Mouse (Mus musculus): ENCODE data around the gene Scn5a. TPM values are rescaled to one million over a fixed set of nuclear protein-coding genes. Genes with fewer than 3 reads are reported as not detected.
A peak's percentile ranks its signal among the peaks of the same experiment; 100 is the strongest.

Gene Scn5a
- polyA plus RNA-seq, 1 experiment from 2014 or later: 0.05 TPM

DNA sequence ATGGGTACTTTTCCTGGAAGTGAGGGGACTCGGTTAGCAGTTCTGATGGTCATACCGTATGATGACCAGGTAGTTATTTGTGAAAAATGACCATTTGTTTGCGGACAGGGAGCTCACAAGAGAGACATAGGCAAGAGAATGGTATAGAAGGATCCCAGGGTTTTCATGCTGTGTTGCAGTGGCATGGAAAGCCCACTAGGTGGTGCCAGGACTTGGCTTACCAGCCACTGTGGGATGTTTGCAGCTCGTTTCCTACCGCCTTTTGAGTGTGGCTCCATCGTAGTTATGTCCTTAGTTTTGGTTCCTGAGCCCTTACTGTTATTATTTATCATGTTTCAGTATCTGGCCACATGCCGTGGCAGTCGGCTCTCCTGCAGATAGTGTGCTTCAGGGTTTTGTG is 118.4 kb downstream of the Scn5a start:
- no peak for ATAC-seq (ENCODE audit: insufficient read depth)

GRCm38 (mm10) chr9:119457122-119457521 is 121.7 kb downstream of the Scn5a start:
- Histone ChIP-seq H3K4me2 (no peak overlapping the region), H3K36me3 (replicated peaks) (peaks cover 34% of the 10 kb centered on the region), H3K4me1 (replicated peaks) (no peaks in the 10 kb centered on the region), H3K27me3 (no peaks in the 10 kb centered on the region), H3K9ac (no peak overlapping the region), H3K4me3 (replicated peaks) (no peak overlapping the region), H3K27ac (replicated peaks) (no peak overlapping the region), H3K9me3 (replicated peaks) (no peaks in the 10 kb centered on the region)
- no peak for ATAC-seq (ENCODE audit: insufficient read depth)
- WGBS (ENCODE audit: insufficient replicate concordance): 77% methylated on average over 14 of the region's 14 CpGs

More for the DNA sequence above, 118.4 kb downstream of the Scn5a start:
- H3K4me2 ChIP-seq: no peak overlapping the region
- H3K9me3 ChIP-seq (replicated peaks): no peaks in the 10 kb centered on the region
- H3K9ac ChIP-seq: no peak overlapping the region
- no peaks in the 10 kb centered on the region for H3K4me1 ChIP-seq (replicated peaks)
- WGBS (ENCODE audit: insufficient replicate concordance): 37% methylated on average over 8 of the region's 8 CpGs
- H3K27me3 ChIP-seq: no peaks in the 10 kb centered on the region
- H3K36me3 ChIP-seq (replicated peaks): peaks cover 48% of the 10 kb centered on the region
- no peak overlapping the region for H3K27ac ChIP-seq (replicated peaks)
- H3K4me3 ChIP-seq (replicated peaks): no peak overlapping the region

DNA sequence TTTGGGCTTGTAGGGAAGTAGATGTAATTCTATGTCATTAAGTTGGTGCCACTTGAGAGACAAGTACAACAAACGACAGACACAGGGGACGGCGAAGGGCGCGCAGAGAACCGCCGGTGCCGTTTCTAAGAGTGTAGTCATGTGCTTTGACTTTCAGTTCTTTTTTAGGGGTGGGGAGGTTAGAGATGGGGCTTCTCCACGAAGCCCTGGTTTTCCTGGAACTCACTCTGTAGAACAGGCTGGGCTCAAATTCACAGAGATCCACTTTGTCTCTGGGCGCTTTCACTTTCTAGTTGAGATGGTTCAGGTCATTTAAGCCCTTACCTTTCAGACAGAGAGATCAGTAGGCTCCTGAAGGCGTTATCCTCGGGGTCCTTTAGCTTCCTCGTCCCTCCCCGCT is 122.8 kb downstream of the Scn5a start:
- H3K9ac ChIP-seq: no peak overlapping the region
- H3K36me3 ChIP-seq (replicated peaks): peaks cover 35% of the 10 kb centered on the region
- no peak overlapping the region for H3K4me3 ChIP-seq (replicated peaks)
- H3K4me1 ChIP-seq (replicated peaks): no peaks in the 10 kb centered on the region
- H3K27me3 ChIP-seq: no peaks in the 10 kb centered on the region
- H3K27ac ChIP-seq (replicated peaks): no peak overlapping the region
- 75% methylated on average over 14 of the region's 14 CpGs for WGBS (ENCODE audit: insufficient replicate concordance)
- no peaks in the 10 kb centered on the region for H3K9me3 ChIP-seq (replicated peaks)
- no peak overlapping the region for H3K4me2 ChIP-seq
- ATAC-seq (ENCODE audit: insufficient read depth): no peak

GRCm38 (mm10) chr9:119445737-119446136 is 133.1 kb downstream of the Scn5a start:
- no peak overlapping the region for H3K27ac ChIP-seq (replicated peaks)
- 14% methylated on average over 6 of the region's 6 CpGs for WGBS (ENCODE audit: insufficient replicate concordance)
- no peaks in the 10 kb centered on the region for H3K9me3 ChIP-seq (replicated peaks)
- peaks cover 32% of the 10 kb centered on the region for H3K36me3 ChIP-seq (replicated peaks)
- peaks cover 30% of the 10 kb centered on the region for H3K4me1 ChIP-seq (replicated peaks)
- peak overlapping the region; percentile 90 for H3K4me2 ChIP-seq
- peak overlapping the region; percentile 67 for H3K9ac ChIP-seq
- no peak for ATAC-seq (ENCODE audit: insufficient read depth)
- H3K4me3 ChIP-seq (replicated peaks): peak overlapping the region; percentile 69
- H3K27me3 ChIP-seq: no peaks in the 10 kb centered on the region

DNA sequence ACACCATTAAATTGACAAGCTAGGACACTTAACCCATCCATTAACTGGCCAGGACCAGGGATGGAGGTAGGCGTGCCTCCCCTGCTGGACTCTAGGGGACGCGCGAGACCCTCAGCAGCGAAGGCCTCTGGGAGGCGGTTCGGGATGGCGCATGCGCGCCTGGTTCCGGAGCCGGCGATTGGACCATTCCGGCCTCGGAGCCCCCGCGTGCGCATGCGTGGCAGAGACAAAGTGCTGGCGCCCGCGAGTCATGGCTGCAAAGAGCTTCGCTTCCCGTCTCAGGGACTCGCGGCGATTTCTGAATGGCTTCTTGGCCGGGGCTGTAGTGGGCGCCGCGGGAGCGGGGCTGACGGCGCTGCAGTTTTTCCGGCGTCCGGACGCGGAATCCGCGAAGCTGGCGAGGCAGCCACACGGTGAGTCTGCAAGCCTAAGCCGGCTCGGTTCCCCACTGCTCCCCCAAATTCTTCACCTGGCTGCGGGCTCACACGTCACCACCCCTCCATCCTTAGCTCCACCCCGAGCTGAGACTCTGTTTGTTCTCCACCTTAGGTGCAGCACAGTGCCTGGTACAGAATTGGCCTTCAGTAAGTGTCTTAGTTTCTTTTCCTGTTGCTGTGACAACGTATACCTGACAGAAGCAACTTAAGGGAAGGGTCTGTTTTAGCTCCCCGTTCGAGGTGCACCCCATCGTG is 133.9 kb downstream of the Scn5a start, which contains the start of gene Exog:
Exog (plus strand) TSS at position 206 of the 692 bp plus-strand sequence.
- H3K4me3 ChIP-seq (replicated peaks): peak within 1 kb of the TSS; percentile 69
- H3K36me3 ChIP-seq (replicated peaks): peaks cover 26% of the 10 kb centered on the region
- peaks cover 30% of the 10 kb centered on the region for H3K4me1 ChIP-seq (replicated peaks)
- peak within 1 kb of the TSS; percentile 90 for H3K4me2 ChIP-seq
- H3K9me3 ChIP-seq (replicated peaks): no peaks in the 10 kb centered on the region
- ATAC-seq (ENCODE audit: insufficient read depth): peak; percentile 88
- H3K27me3 ChIP-seq: no peaks in the 10 kb centered on the region
- peak within 1 kb of the TSS; percentile 67 for H3K9ac ChIP-seq
- WGBS (ENCODE audit: insufficient replicate concordance): under 1% methylated on average over 52 of the region's 52 CpGs
- H3K27ac ChIP-seq (replicated peaks): peak within 1 kb of the TSS; percentile 74

DNA sequence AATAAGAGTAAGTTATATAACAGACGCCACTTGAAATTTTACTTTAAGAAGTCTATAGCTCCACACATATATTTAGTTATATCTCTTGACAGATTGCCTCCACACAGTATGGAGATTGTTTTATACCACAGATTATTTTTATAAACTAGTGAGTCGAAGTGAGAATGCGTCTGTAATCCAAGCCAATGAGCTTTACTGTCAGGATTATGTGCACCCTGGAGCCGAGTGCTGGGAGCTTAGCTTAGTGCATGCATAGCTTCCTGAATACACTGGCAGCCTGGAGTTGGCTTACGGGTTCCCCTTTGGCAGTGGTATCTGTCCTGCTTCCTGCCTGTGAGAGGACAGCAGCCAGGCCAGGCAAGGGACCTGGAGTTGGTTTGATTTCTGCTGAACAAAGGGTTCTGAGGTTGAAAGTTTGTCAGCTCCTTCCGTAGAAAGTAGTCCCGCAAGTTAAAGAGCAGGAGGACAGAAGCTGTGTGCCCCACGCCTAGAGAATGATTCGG is 140.3 kb downstream of the Scn5a start:
- no peaks in the 10 kb centered on the region for H3K36me3 ChIP-seq (replicated peaks)
- H3K4me1 ChIP-seq (replicated peaks): 0 out of 2 replicates have a peak, but pooled peaks cover 2% of the 10 kb centered on the region
- no peak overlapping the region for H3K27ac ChIP-seq (replicated peaks)
- no peaks in the 10 kb centered on the region for H3K9me3 ChIP-seq (replicated peaks)
- H3K9ac ChIP-seq: no peak overlapping the region
- H3K4me3 ChIP-seq (replicated peaks): no peak overlapping the region
- no peak for ATAC-seq (ENCODE audit: insufficient read depth)
- WGBS (ENCODE audit: insufficient replicate concordance): 70% methylated on average over 9 of the region's 9 CpGs
- H3K4me2 ChIP-seq: no peak overlapping the region
- H3K27me3 ChIP-seq: no peaks in the 10 kb centered on the region

DNA sequence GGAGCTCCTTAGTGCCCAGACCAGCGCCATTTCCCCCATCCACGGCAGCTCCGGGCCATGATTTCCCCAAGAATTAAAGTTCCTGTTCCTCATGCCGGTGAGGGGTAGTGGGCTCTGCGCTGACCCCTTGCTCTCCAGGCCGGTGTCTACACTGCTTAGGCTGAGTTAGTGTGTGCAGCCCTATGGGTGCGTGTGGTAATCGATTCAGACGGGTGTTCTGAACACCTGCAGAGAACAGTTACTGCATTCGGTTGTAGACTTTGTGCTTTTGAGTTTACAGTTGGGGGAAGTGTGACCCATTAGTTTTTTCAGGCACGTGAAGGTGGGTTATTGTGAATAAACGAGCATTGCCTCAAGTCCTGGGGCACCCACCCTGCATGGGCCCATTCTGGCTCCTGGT is 140.8 kb downstream of the Scn5a start:
- no peak overlapping the region for H3K9ac ChIP-seq
- WGBS (ENCODE audit: insufficient replicate concordance): 76% methylated on average over 12 of the region's 12 CpGs
- H3K4me1 ChIP-seq (replicated peaks): 0 out of 2 replicates have a peak, but pooled peaks cover 2% of the 10 kb centered on the region
- no peaks in the 10 kb centered on the region for H3K27me3 ChIP-seq
- H3K27ac ChIP-seq (replicated peaks): no peak overlapping the region
- no peak overlapping the region for H3K4me3 ChIP-seq (replicated peaks)
- no peaks in the 10 kb centered on the region for H3K36me3 ChIP-seq (replicated peaks)
- H3K9me3 ChIP-seq (replicated peaks): no peaks in the 10 kb centered on the region
- no peak for ATAC-seq (ENCODE audit: insufficient read depth)
- no peak overlapping the region for H3K4me2 ChIP-seq

- Histone ChIP-seq H3K4me1 (replicated peaks) (0 out of 2 replicates have a peak, but pooled peaks cover 2% of the 10 kb centered on the region), H3K27me3 (no peaks in the 10 kb centered on the region), H3K27ac (replicated peaks) (no peak overlapping the region), H3K36me3 (replicated peaks) (peaks cover 3% of the 10 kb centered on the region; the same call in 1 of the 2 replicates), H3K9me3 (replicated peaks) (no peaks in the 10 kb centered on the region), H3K4me2 (no peak overlapping the region), H3K4me3 (replicated peaks) (no peak overlapping the region), H3K9ac (no peak overlapping the region)
- ATAC-seq (ENCODE audit: insufficient read depth): no peak
- WGBS (ENCODE audit: insufficient replicate concordance): 29% methylated on average over 2 of the region's 2 CpGs
These were observed 143.0 kb downstream of the Scn5a start for GRCm38 (mm10) chr9:119435855-119436254.

Other genes starting within 250 kb of the Scn5a start
- gene Acaa1a, start 239.3 kb downstream of the Scn5a start, polyA plus RNA-seq (2015; fragmentation: Nextera tagmentation; extraction: Ambion mirVana): 42.4 and 51.5 TPM in 2 replicates
- 15.3 and 17.0 TPM in 2 replicates for gene Myd88, start 237.6 kb downstream of the Scn5a start, polyA plus RNA-seq (2015; fragmentation: Nextera tagmentation; extraction: Ambion mirVana)
- gene Xylb, start 221.6 kb downstream of the Scn5a start, polyA plus RNA-seq (2015; fragmentation: Nextera tagmentation; extraction: Ambion mirVana): 3.7 and 3.8 TPM in 2 replicates
- gene Slc22a14, start 213.5 kb downstream of the Scn5a start, polyA plus RNA-seq (2015; fragmentation: Nextera tagmentation; extraction: Ambion mirVana): 0.07 TPM in 1 of 2 replicates, not detected in the other
- 3.2 and 3.6 TPM in 2 replicates for gene Acvr2b, start 176.9 kb downstream of the Scn5a start, polyA plus RNA-seq (2015; fragmentation: Nextera tagmentation; extraction: Ambion mirVana)
- 5.8 and 6.6 TPM in 2 replicates for gene Exog, start 134.1 kb downstream of the Scn5a start, polyA plus RNA-seq (2015; fragmentation: Nextera tagmentation; extraction: Ambion mirVana)
- gene Scn10a, start 140.3 kb upstream of the Scn5a start, polyA plus RNA-seq (2015; fragmentation: Nextera tagmentation; extraction: Ambion mirVana): 0.02 TPM in 1 of 2 replicates, not detected in the other
- 0.02 TPM in 1 of 2 replicates, not detected in the other for gene Scn11a, start 246.4 kb upstream of the Scn5a start, polyA plus RNA-seq (2015; fragmentation: Nextera tagmentation; extraction: Ambion mirVana)